In the genomic region with DNA sequence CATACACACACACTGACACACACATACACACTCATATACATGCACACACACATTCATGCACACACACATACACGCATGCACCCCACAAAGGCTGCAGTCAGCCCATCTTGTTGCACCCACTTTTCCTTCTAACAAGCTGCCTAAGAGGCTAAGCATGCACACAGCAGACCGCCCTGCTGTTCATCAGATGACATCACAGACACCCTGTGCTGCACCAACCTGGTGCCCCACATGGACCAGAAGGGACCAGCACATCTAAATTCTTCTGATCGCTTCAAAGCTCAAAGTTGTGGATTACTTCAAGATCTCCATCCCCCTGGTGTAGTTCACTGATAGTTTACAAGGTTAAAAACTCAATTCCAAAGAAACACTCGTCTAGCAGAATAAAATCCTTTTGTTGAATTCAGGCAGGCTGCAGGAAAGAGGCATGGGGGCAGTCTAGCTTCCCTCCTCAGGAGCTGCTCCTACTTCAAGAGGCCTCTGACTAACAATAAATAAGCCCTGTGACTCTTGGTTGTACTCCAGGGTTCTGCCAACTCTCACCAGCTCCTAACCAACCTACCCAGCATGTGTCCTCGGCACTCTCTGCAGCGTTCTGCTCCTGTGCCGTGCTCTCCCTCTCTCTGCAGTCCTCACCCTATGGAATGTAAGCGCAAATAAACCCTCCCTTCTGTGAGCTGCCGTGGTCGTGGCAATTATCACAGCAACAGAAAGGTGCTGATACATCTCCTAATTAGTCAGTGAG, we compare ENCODE assay signal across 14 mouse cellular contexts. TPM values are rescaled to one million over a fixed set of nuclear protein-coding genes. Genes with fewer than 3 reads are reported as not detected.
DNase-seq lines count a peak whose midpoint lies in the region; ATAC-seq and TF ChIP-seq lines count a peak whose summit lies in the region.
"Had no signal": no experiment of that assay in that cellular context is flagged by ENCODE, and none has a peak within 500 bp of the region (broad histone marks: within the 10 kb centered on the region; RNA-seq: fewer than 3 reads in every experiment).

No protein-coding gene starts in this region.

- no peak for TF ChIP-seq POLR2A in olfactory bulb, adult 2 months (IDR thresholded peaks at IDR 0.05; ENCODE audit: insufficient read depth, low read depth, low read length)

- peak; percentile 72 for DNase-seq in cerebellum, adult 11-12 months
- peak; percentile 11 for DNase-seq in heart, postnatal 0 days (ENCODE audit: low spot score)
- no peak for DNase-seq in heart, postnatal 36 days
- DNase-seq in midbrain, embryonic 11.5 days (ENCODE audit: low spot score, missing footprints) = peak; percentile 60
- DNase-seq in ovary, postnatal 36 days (ENCODE audit: low spot score) = no peak
- DNase-seq: heart, postnatal 14 days; kidney, postnatal 10 days; lung, adult 2 months; spleen, adult 18-20 months had no signal

- 47% methylated on average over 10 of the region's 10 CpGs for WGBS in heart, postnatal 0 days
- WGBS in midbrain, embryonic 11.5 days = 73% methylated on average over 10 of the region's 10 CpGs
- 59% methylated on average over 10 of the region's 10 CpGs for WGBS in midbrain, embryonic 16.5 days
- WGBS in olfactory bulb, adult 2 months = 28% methylated on average over 10 of the region's 10 CpGs

- H3K9me3 ChIP-seq in heart, postnatal 0 days (replicated peaks; ENCODE audit: control insufficient read depth, low read length) = no peaks in the 10 kb centered on the region
- H3K9me3 ChIP-seq in midbrain, embryonic 11.5 days (ENCODE audit: control insufficient read depth, low read length) = no peaks in the 10 kb centered on the region
- no peaks in the 10 kb centered on the region for H3K9me3 ChIP-seq in midbrain, embryonic 16.5 days (replicated peaks; ENCODE audit: control insufficient read depth, low read length, poor library complexity, severe bottlenecking)
- H3K9me3 ChIP-seq: intestine, embryonic 15.5 days; limb, embryonic 15.5 days had no signal

- no peak overlapping the region for H3K27ac ChIP-seq in heart, postnatal 0 days (ENCODE audit: low read depth)
- H3K27ac ChIP-seq in midbrain, embryonic 11.5 days (ENCODE audit: low read depth, low read length) = no peak overlapping the region
- H3K27ac ChIP-seq in midbrain, embryonic 16.5 days (ENCODE audit: low read length) = no peak overlapping the region
- peak overlapping the region; percentile 69 for H3K27ac ChIP-seq in olfactory bulb, adult 2 months (ENCODE audit: insufficient read depth, low read depth, low read length)
- H3K27ac ChIP-seq: intestine, embryonic 15.5 days had no signal

- intact Hi-C loops in heart, postnatal 36 days (cut with DNase I) = no loop called here

- no peak for ATAC-seq in cerebellum, adult (ENCODE audit: insufficient number of reproducible peaks, low FRiP score, low TSS enrichment)
- ATAC-seq in heart, postnatal 0 days (ENCODE audit: insufficient read depth, low read depth) = no peak
- ATAC-seq in midbrain, embryonic 11.5 days (ENCODE audit: low FRiP score) = no peak
- no peak for ATAC-seq in midbrain, embryonic 16.5 days
- ATAC-seq: intestine, embryonic 15.5 days had no signal

- TF ChIP-seq EP300 in heart, postnatal 0 days (IDR thresholded peaks at IDR 0.05; ENCODE audit: low read depth) = no peak

- H3K4me3 ChIP-seq in heart, postnatal 0 days (ENCODE audit: low read depth, low read length) = no peak overlapping the region
- no peak overlapping the region for H3K4me3 ChIP-seq in midbrain, embryonic 11.5 days (ENCODE audit: low read depth, low read length)
- H3K4me3 ChIP-seq in midbrain, embryonic 16.5 days (ENCODE audit: low read depth, low read length) = no peak overlapping the region
- H3K4me3 ChIP-seq in olfactory bulb, adult 2 months (ENCODE audit: insufficient read depth, low read depth, low read length) = no peak overlapping the region
- H3K4me3 ChIP-seq: intestine, embryonic 15.5 days; limb, embryonic 15.5 days had no signal

- H3K4me1 ChIP-seq in heart, postnatal 0 days (ENCODE audit: control insufficient read depth, insufficient read depth) = peaks cover 22% of the 10 kb centered on the region
- peaks cover 2% of the 10 kb centered on the region for H3K4me1 ChIP-seq in midbrain, embryonic 11.5 days (ENCODE audit: control insufficient read depth, insufficient read depth, low read length)
- H3K4me1 ChIP-seq in midbrain, embryonic 16.5 days (ENCODE audit: control insufficient read depth, insufficient read depth, low read length) = peaks cover 29% of the 10 kb centered on the region
- peaks cover 31% of the 10 kb centered on the region for H3K4me1 ChIP-seq in olfactory bulb, adult 2 months (ENCODE audit: control insufficient read depth, insufficient read depth, low read length)
- H3K4me1 ChIP-seq: intestine, embryonic 15.5 days had no signal

- TF ChIP-seq CTCF in heart, postnatal 0 days (IDR thresholded peaks at IDR 0.05; ENCODE audit: low read depth) = no peak
- TF ChIP-seq CTCF in olfactory bulb, adult 2 months (IDR thresholded peaks at IDR 0.05; ENCODE audit: insufficient read depth, low read depth, low read length) = no peak

- H3K27me3 ChIP-seq in heart, postnatal 0 days (ENCODE audit: control insufficient read depth, insufficient read depth, low read length) = no peaks in the 10 kb centered on the region
- H3K27me3 ChIP-seq in midbrain, embryonic 11.5 days (ENCODE audit: control insufficient read depth, insufficient read depth, low read length) = no peaks in the 10 kb centered on the region
- H3K27me3 ChIP-seq in midbrain, embryonic 16.5 days (ENCODE audit: control insufficient read depth, insufficient read depth, low read depth, low read length) = no peaks in the 10 kb centered on the region
- H3K27me3 ChIP-seq: intestine, embryonic 15.5 days; limb, embryonic 15.5 days had no signal

- no peak overlapping the region for H3K9ac ChIP-seq in heart, postnatal 0 days (replicated peaks; ENCODE audit: low read depth, low read length)
- H3K9ac ChIP-seq in midbrain, embryonic 11.5 days (ENCODE audit: low read length) = no peak overlapping the region
- H3K9ac ChIP-seq in midbrain, embryonic 16.5 days (ENCODE audit: low read depth, low read length) = no peak overlapping the region
- H3K9ac ChIP-seq: intestine, embryonic 15.5 days; limb, embryonic 15.5 days had no signal

- H3K4me2 ChIP-seq in heart, postnatal 0 days (ENCODE audit: low read depth, low read length) = no peak overlapping the region
- H3K4me2 ChIP-seq in midbrain, embryonic 11.5 days = no peak overlapping the region
- H3K4me2 ChIP-seq in midbrain, embryonic 16.5 days (ENCODE audit: low read length) = no peak overlapping the region
- H3K4me2 ChIP-seq: intestine, embryonic 15.5 days; limb, embryonic 15.5 days had no signal

- no peaks in the 10 kb centered on the region for H3K36me3 ChIP-seq in heart, postnatal 0 days (replicated peaks; ENCODE audit: control insufficient read depth, insufficient read depth, low read length)
- H3K36me3 ChIP-seq in midbrain, embryonic 11.5 days (ENCODE audit: control insufficient read depth, insufficient read depth, low read length) = no peaks in the 10 kb centered on the region
- no peaks in the 10 kb centered on the region for H3K36me3 ChIP-seq in midbrain, embryonic 16.5 days (ENCODE audit: control insufficient read depth, insufficient read depth, low read length)
- H3K36me3 ChIP-seq: intestine, embryonic 15.5 days; limb, embryonic 15.5 days had no signal

RNA-seq across cellular contexts. Expression of gene Rab11fip3, which starts 22.9 kb away (rescaled TPM):
- 7.9 and 12.4 TPM in 2 replicates for total RNA-seq in heart, postnatal 0 days (2014; rRNA removed; ENCODE audit: low replicate concordance)
- polyA plus RNA-seq in heart, postnatal 0 days (2015; fragmentation: Nextera tagmentation; extraction: Ambion mirVana) = 6.1 and 8.7 TPM in 2 replicates
- total RNA-seq in heart, postnatal 36 days (2021) = 10 to 100 TPM; 29.2 to 29.7 TPM
- polyA plus RNA-seq in midbrain, embryonic 11.5 days (2014; fragmentation: Nextera tagmentation; extraction: Ambion mirVana) = 18.1 and 18.2 TPM in 2 replicates
- polyA plus RNA-seq in midbrain, embryonic 16.5 days (2015; fragmentation: Nextera tagmentation; extraction: Ambion mirVana) = 25.8 and 30.1 TPM in 2 replicates
- not detected in 2 replicates for polyA plus RNA-seq in olfactory bulb, adult 2 months (2012; ENCODE audit: insufficient read depth, insufficient read length, low replicate concordance, missing spikeins)

RNA-seq across cellular contexts. Expression of gene Decr2, which starts 43.7 kb away (rescaled TPM):
- 35.3 and 44.6 TPM in 2 replicates for total RNA-seq in heart, postnatal 0 days (2014; rRNA removed; ENCODE audit: low replicate concordance)
- 35.3 and 36.6 TPM in 2 replicates for polyA plus RNA-seq in heart, postnatal 0 days (2015; fragmentation: Nextera tagmentation; extraction: Ambion mirVana)
- 10 to 100 TPM; 10.2 to 11.2 TPM for total RNA-seq in heart, postnatal 36 days (2021)
- polyA plus RNA-seq in midbrain, embryonic 11.5 days (2014; fragmentation: Nextera tagmentation; extraction: Ambion mirVana) = 17.0 and 18.1 TPM in 2 replicates
- polyA plus RNA-seq in midbrain, embryonic 16.5 days (2015; fragmentation: Nextera tagmentation; extraction: Ambion mirVana) = 38.2 and 41.3 TPM in 2 replicates
- polyA plus RNA-seq in olfactory bulb, adult 2 months (2012; ENCODE audit: insufficient read depth, insufficient read length, low replicate concordance, missing spikeins) = not detected in 2 replicates

RNA-seq across cellular contexts. Expression of gene Nme4, which starts 49.0 kb away (rescaled TPM):
- 28.5 and 60.6 TPM in 2 replicates for total RNA-seq in heart, postnatal 0 days (2014; rRNA removed; ENCODE audit: low replicate concordance)
- polyA plus RNA-seq in heart, postnatal 0 days (2015; fragmentation: Nextera tagmentation; extraction: Ambion mirVana) = 26.5 and 27.5 TPM in 2 replicates
- total RNA-seq in heart, postnatal 36 days (2021) = 1 to 10 TPM; 2.8 to 3.5 TPM
- 51.5 and 57.7 TPM in 2 replicates for polyA plus RNA-seq in midbrain, embryonic 11.5 days (2014; fragmentation: Nextera tagmentation; extraction: Ambion mirVana)
- polyA plus RNA-seq in midbrain, embryonic 16.5 days (2015; fragmentation: Nextera tagmentation; extraction: Ambion mirVana) = 16.8 and 18.3 TPM in 2 replicates
- not detected in 2 replicates for polyA plus RNA-seq in olfactory bulb, adult 2 months (2012; ENCODE audit: insufficient read depth, insufficient read length, low replicate concordance, missing spikeins)

Comparison
In these comparisons a context has a peak if more than half of its experiments do, and no peak if none do; other contexts are left out.
1. DNase-seq: peak in cerebellum, adult 11-12 months (single experiment), heart, postnatal 0 days (single experiment) and midbrain, embryonic 11.5 days (single experiment); none in heart, postnatal 36 days (0 of 2) and ovary, postnatal 36 days (single experiment).
2. RNA of gene Decr2, which starts 43.7 kb away (polyA plus RNA-seq): 38.2 to 41.3 TPM in midbrain, embryonic 16.5 days, 35.3 to 36.6 TPM in heart, postnatal 0 days and 17.0 to 18.1 TPM in midbrain, embryonic 11.5 days; not detected in olfactory bulb, adult 2 months; every median in the first group is over 10 times any median in the second.
3. RNA of gene Nme4, which starts 49.0 kb away (polyA plus RNA-seq): 51.5 to 57.7 TPM in midbrain, embryonic 11.5 days, 26.5 to 27.5 TPM in heart, postnatal 0 days and 16.8 to 18.3 TPM in midbrain, embryonic 16.5 days; not detected in olfactory bulb, adult 2 months; every median in the first group is over 10 times any median in the second.